Mouse (Mus musculus): ENCODE measurements around the gene Fam229a.
"Not testable (repeated sequence)": the region's sequence is repeated elsewhere in the genome, so short reads cannot be mapped to it uniquely, and the experiment has no call there.

The Fam229a gene

DNA sequence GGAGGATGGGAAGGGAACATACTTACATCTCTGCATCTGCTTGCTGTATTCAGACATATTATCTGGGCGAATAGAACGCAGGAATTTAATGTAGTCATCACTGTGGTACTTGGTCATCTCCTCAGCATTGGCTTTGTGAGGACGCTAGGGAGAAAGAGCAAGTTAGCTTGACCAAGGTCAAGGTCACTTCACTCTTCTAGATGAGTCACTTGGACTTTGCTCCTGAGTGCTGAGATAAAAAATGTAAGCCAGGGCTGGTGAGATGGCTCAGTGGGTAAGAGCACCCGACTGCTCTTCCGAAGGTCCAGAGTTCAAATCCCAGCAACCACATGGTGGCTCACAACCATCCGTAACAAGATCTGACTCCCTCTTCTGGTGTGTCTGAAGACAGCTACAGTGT is 37.9 kb downstream of the Fam229a start:
- not testable (repeated sequence) for DNase-seq

DNA sequence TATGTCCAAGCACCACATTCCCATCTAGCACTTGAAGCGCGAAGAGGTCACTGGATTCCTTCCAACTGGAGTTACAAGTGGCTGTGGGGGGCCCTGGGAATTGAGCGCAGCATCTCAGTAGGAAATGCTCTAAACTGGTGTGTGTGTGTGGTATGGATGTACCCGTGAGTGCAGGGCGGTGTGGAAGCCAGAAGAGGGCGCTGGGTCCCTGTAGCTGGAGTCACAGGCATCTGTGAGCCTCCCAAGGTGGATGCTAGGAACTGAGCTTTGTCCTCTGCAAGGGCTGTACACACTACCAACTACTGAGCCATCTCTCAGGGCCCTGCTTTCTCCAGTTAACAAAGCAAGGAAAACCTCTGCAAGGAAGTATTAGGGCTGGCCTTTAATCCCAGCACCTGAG is 49.0 kb downstream of the Fam229a start:
- DNase-seq = no peak
